Mouse (Mus musculus): ENCODE results near the gene Nabp2. TPM values are rescaled to one million over a fixed set of nuclear protein-coding genes. Genes with fewer than 3 reads are reported as not detected.

Nabp2 gene
- polyA plus RNA-seq, 1 experiment from 2014 or later, result 92.2 TPM

- 78% methylated on average over 6 of the region's 6 CpGs for WGBS
- ATAC-seq (replicated peaks; ENCODE audit: insufficient number of reproducible peaks, low FRiP score, low TSS enrichment, low read depth), result no peak
These were observed 38.1 kb downstream of the Nabp2 start for GRCm38 (mm10) chr10:128372989-128373748.

GRCm38 (mm10) chr10:128372142-128372541 is 39.1 kb downstream of the Nabp2 start:
- WGBS, result 84% methylated on average over 5 of the region's 5 CpGs
- Histone ChIP-seq H3K4me3 (ENCODE audit: low read depth, low read length) (no peak overlapping the region), H3K36me3 (replicated peaks; ENCODE audit: control insufficient read depth, insufficient read depth, low read depth, low read length) (no peaks in the 10 kb centered on the region), H3K4me1 (ENCODE audit: control insufficient read depth, insufficient read depth, low read length) (no peaks in the 10 kb centered on the region), H3K27ac (replicated peaks; ENCODE audit: low read depth, low read length) (no peak overlapping the region), H3K9ac (replicated peaks; ENCODE audit: low read length) (no peak overlapping the region), H3K9me3 (replicated peaks; ENCODE audit: control insufficient read depth, low read length) (no peaks in the 10 kb centered on the region), H3K4me2 (ENCODE audit: low read depth, low read length) (no peak overlapping the region), H3K27me3 (ENCODE audit: control insufficient read depth, insufficient read depth, low read length) (no peaks in the 10 kb centered on the region)
- no peak for DNase-seq (ENCODE audit: low spot score)
- ATAC-seq (replicated peaks; ENCODE audit: insufficient number of reproducible peaks, low FRiP score, low TSS enrichment, low read depth), result no peak

More at GRCm38 (mm10) chr10:128372989-128373748, 38.1 kb downstream of the Nabp2 start:
- H3K4me2 ChIP-seq (ENCODE audit: low read depth, low read length), result no peak overlapping the region
- H3K27me3 ChIP-seq (ENCODE audit: control insufficient read depth, insufficient read depth, low read length), result no peaks in the 10 kb centered on the region
- no peak overlapping the region for H3K4me3 ChIP-seq (ENCODE audit: low read depth, low read length)
- no peaks in the 10 kb centered on the region for H3K4me1 ChIP-seq (ENCODE audit: control insufficient read depth, insufficient read depth, low read length)
- H3K36me3 ChIP-seq (replicated peaks; ENCODE audit: control insufficient read depth, insufficient read depth, low read depth, low read length), result no peaks in the 10 kb centered on the region
- no peak overlapping the region for H3K27ac ChIP-seq (replicated peaks; ENCODE audit: low read depth, low read length)
- no peaks in the 10 kb centered on the region for H3K9me3 ChIP-seq (replicated peaks; ENCODE audit: control insufficient read depth, low read length)
- DNase-seq (ENCODE audit: low spot score), result no peak
- H3K9ac ChIP-seq (replicated peaks; ENCODE audit: low read length), result no peak overlapping the region

- H3K4me2 ChIP-seq (ENCODE audit: low read depth, low read length), result no peak overlapping the region
- no peaks in the 10 kb centered on the region for H3K9me3 ChIP-seq (replicated peaks; ENCODE audit: control insufficient read depth, low read length)
- no peaks in the 10 kb centered on the region for H3K4me1 ChIP-seq (ENCODE audit: control insufficient read depth, insufficient read depth, low read length)
- no peak overlapping the region for H3K4me3 ChIP-seq (ENCODE audit: low read depth, low read length)
- 49% methylated on average over 4 of the region's 4 CpGs for WGBS
- no peaks in the 10 kb centered on the region for H3K27me3 ChIP-seq (ENCODE audit: control insufficient read depth, insufficient read depth, low read length)
- H3K27ac ChIP-seq (replicated peaks; ENCODE audit: low read depth, low read length), result no peak overlapping the region
- DNase-seq (ENCODE audit: low spot score), result no peak
- H3K36me3 ChIP-seq (replicated peaks; ENCODE audit: control insufficient read depth, insufficient read depth, low read depth, low read length), result no peaks in the 10 kb centered on the region
- no peak overlapping the region for H3K9ac ChIP-seq (replicated peaks; ENCODE audit: low read length)
- no peak for ATAC-seq (replicated peaks; ENCODE audit: insufficient number of reproducible peaks, low FRiP score, low TSS enrichment, low read depth)
These were observed 40.7 kb downstream of the Nabp2 start for GRCm38 (mm10) chr10:128370601-128371000.

GRCm38 (mm10) chr10:128370021-128370420 is 41.3 kb downstream of the Nabp2 start:
- no peaks in the 10 kb centered on the region for H3K27me3 ChIP-seq (ENCODE audit: control insufficient read depth, insufficient read depth, low read length)
- WGBS, result 70% methylated on average over 6 of the region's 6 CpGs
- H3K4me1 ChIP-seq (ENCODE audit: control insufficient read depth, insufficient read depth, low read length), result no peaks in the 10 kb centered on the region
- H3K9me3 ChIP-seq (replicated peaks; ENCODE audit: control insufficient read depth, low read length), result no peaks in the 10 kb centered on the region
- H3K27ac ChIP-seq (replicated peaks; ENCODE audit: low read depth, low read length), result no peak overlapping the region
- H3K36me3 ChIP-seq (replicated peaks; ENCODE audit: control insufficient read depth, insufficient read depth, low read depth, low read length), result no peaks in the 10 kb centered on the region
- H3K4me3 ChIP-seq (ENCODE audit: low read depth, low read length), result no peak overlapping the region
- ATAC-seq (replicated peaks; ENCODE audit: insufficient number of reproducible peaks, low FRiP score, low TSS enrichment, low read depth), result no peak
- no peak overlapping the region for H3K9ac ChIP-seq (replicated peaks; ENCODE audit: low read length)
- no peak overlapping the region for H3K4me2 ChIP-seq (ENCODE audit: low read depth, low read length)
- DNase-seq (ENCODE audit: low spot score), result no peak

GRCm38 (mm10) chr10:128369599-128369998 is 41.7 kb downstream of the Nabp2 start:
- no peaks in the 10 kb centered on the region for H3K9me3 ChIP-seq (replicated peaks; ENCODE audit: control insufficient read depth, low read length)
- H3K4me1 ChIP-seq (ENCODE audit: control insufficient read depth, insufficient read depth, low read length), result no peaks in the 10 kb centered on the region
- H3K4me2 ChIP-seq (ENCODE audit: low read depth, low read length), result peak overlapping the region; percentile 80
- 77% methylated on average over 6 of the region's 6 CpGs for WGBS
- H3K4me3 ChIP-seq (ENCODE audit: low read depth, low read length), result peak overlapping the region; percentile 72
- no peaks in the 10 kb centered on the region for H3K36me3 ChIP-seq (replicated peaks; ENCODE audit: control insufficient read depth, insufficient read depth, low read depth, low read length)
- DNase-seq (ENCODE audit: low spot score) (no peak), ATAC-seq (replicated peaks; ENCODE audit: insufficient number of reproducible peaks, low FRiP score, low TSS enrichment, low read depth) (no peak)
- no peaks in the 10 kb centered on the region for H3K27me3 ChIP-seq (ENCODE audit: control insufficient read depth, insufficient read depth, low read length)
- H3K27ac ChIP-seq (replicated peaks; ENCODE audit: low read depth, low read length), result peak overlapping the region; percentile 91; the same call in 1 of the 2 replicates
- peak overlapping the region; percentile 68; the same call in 1 of the 2 replicates for H3K9ac ChIP-seq (replicated peaks; ENCODE audit: low read length)

GRCm38 (mm10) chr10:128369218-128369543 is 42.1 kb downstream of the Nabp2 start:
- no peaks in the 10 kb centered on the region for H3K27me3 ChIP-seq (ENCODE audit: control insufficient read depth, insufficient read depth, low read length)
- no peaks in the 10 kb centered on the region for H3K4me1 ChIP-seq (ENCODE audit: control insufficient read depth, insufficient read depth, low read length)
- peak overlapping the region; percentile 72 for H3K4me3 ChIP-seq (ENCODE audit: low read depth, low read length)
- peak overlapping the region; percentile 80 for H3K4me2 ChIP-seq (ENCODE audit: low read depth, low read length)
- no peak; the same call in 1 of the 2 replicates for ATAC-seq (replicated peaks; ENCODE audit: insufficient number of reproducible peaks, low FRiP score, low TSS enrichment, low read depth)
- H3K9ac ChIP-seq (replicated peaks; ENCODE audit: low read length), result peak overlapping the region; percentile 68
- no peaks in the 10 kb centered on the region for H3K9me3 ChIP-seq (replicated peaks; ENCODE audit: control insufficient read depth, low read length)
- no peak for DNase-seq (ENCODE audit: low spot score)
- 7% methylated on average over 9 of the region's 9 CpGs for WGBS
- H3K27ac ChIP-seq (replicated peaks; ENCODE audit: low read depth, low read length), result peak overlapping the region; percentile 91
- peaks cover 3% of the 10 kb centered on the region; the same call in 1 of the 2 replicates for H3K36me3 ChIP-seq (replicated peaks; ENCODE audit: control insufficient read depth, insufficient read depth, low read depth, low read length)

GRCm38 (mm10) chr10:128368402-128369217 is 42.7 kb downstream of the Nabp2 start, which contains the start of gene Coq10a:
Coq10a (minus strand) TSS chr10:128368997.
- peak; percentile 90 for DNase-seq (ENCODE audit: low spot score)
- under 1% methylated on average over 66 of the region's 87 CpGs for WGBS

More at GRCm38 (mm10) chr10:128368402-128369217, 42.7 kb downstream of the Nabp2 start, which contains the start of gene Coq10a:
- Histone ChIP-seq H3K4me2 (ENCODE audit: low read depth, low read length) (peak within 1 kb of the TSS; percentile 80), H3K9ac (replicated peaks; ENCODE audit: low read length) (peak within 1 kb of the TSS; percentile 68), H3K36me3 (replicated peaks; ENCODE audit: control insufficient read depth, insufficient read depth, low read depth, low read length) (peaks cover 3% of the 10 kb centered on the region; the same call in 1 of the 2 replicates), H3K27ac (replicated peaks; ENCODE audit: low read depth, low read length) (peak within 1 kb of the TSS; percentile 91), H3K4me3 (ENCODE audit: low read depth, low read length) (peak within 1 kb of the TSS; percentile 72), H3K27me3 (ENCODE audit: control insufficient read depth, insufficient read depth, low read length) (no peaks in the 10 kb centered on the region), H3K9me3 (replicated peaks; ENCODE audit: control insufficient read depth, low read length) (no peaks in the 10 kb centered on the region), H3K4me1 (ENCODE audit: control insufficient read depth, insufficient read depth, low read length) (no peaks in the 10 kb centered on the region)
- ATAC-seq (replicated peaks; ENCODE audit: insufficient number of reproducible peaks, low FRiP score, low TSS enrichment, low read depth), result peak; percentile 98
